Mouse (Mus musculus) adrenal gland, postnatal 25 days (tissue): Measurements from ENCODE around the gene Faap100. TPM values are rescaled to one million over a fixed set of nuclear protein-coding genes. Genes with fewer than 3 reads are reported as not detected.

Experiments used
- DNase-seq: peaks from one replicate; pipeline ENCODE4 v3.0.0; 2021; ENCODE audit warnings: mixed read lengths
- microRNA-seq, 2 experiments: library from miRNA; unstranded; fragments of <30 nt; microRNA quantifications; one replicate each; pipeline ENCODE4 v1.2.0; 2021
- total RNA-seq: library from RNA; stranded (reverse); gene quantifications from 2 replicates; pipeline ENCODE4 v1.2.3, GENCODE M21; 2021

The Faap100 gene
- total RNA-seq, 1 experiment from 2014 or later: 55.1 TPM

- no peak for DNase-seq
Observed at GRCm38 (mm10) chr11:120319310-120319709, 59.3 kb downstream of the Faap100 start.

Small RNA genes lying within 50 kb of the gene (microRNA-seq; reads per million reads assigned to microRNA genes)
- gene Gm23419 (0 reads per million in 2 experiments), gene Mir6935 (0.69 to 0.71 reads per million in 2 experiments)

Other genes with a start within 250 kb of the Faap100 start
- 122 and 163 TPM in 2 replicates for gene Slc38a10, start 227.4 kb downstream of the Faap100 start, total RNA-seq
- gene Bahcc1, start 145.8 kb downstream of the Faap100 start, total RNA-seq: 23.8 and 25.8 TPM in 2 replicates
- 1,036 and 1,352 TPM in 2 replicates for gene Actg1, start 30.2 kb downstream of the Faap100 start, total RNA-seq
- gene Fscn2, start 17.2 kb downstream of the Faap100 start, total RNA-seq: 0.79 TPM in 1 of 2 replicates, not detected in the other
- 83.9 and 98.7 TPM in 2 replicates for gene Nploc4, start 58.9 kb upstream of the Faap100 start, total RNA-seq
- gene Tspan10, start 63.9 kb upstream of the Faap100 start, total RNA-seq: 7.3 TPM in 1 of 2 replicates, not detected in the other
- gene Pde6g, start 74.7 kb upstream of the Faap100 start, total RNA-seq: 0.27 TPM in 1 of 2 replicates, not detected in the other
- gene Oxld1, start 79.3 kb upstream of the Faap100 start, total RNA-seq: 33.8 and 41.3 TPM in 2 replicates
- gene Ccdc137, start 79.4 kb upstream of the Faap100 start, total RNA-seq: 24.2 and 27.6 TPM in 2 replicates
- 22.6 and 22.8 TPM in 2 replicates for gene Arl16, start 88.8 kb upstream of the Faap100 start, total RNA-seq
- 96.3 and 104 TPM in 2 replicates for gene Mrpl12, start 105.8 kb upstream of the Faap100 start, total RNA-seq
- gene Slc25a10, start 113.1 kb upstream of the Faap100 start, total RNA-seq: 102 and 151 TPM in 2 replicates
- gene Gcgr, start 151.9 kb upstream of the Faap100 start, total RNA-seq: 1.0 and 3.5 TPM in 2 replicates
- 67.5 and 75.4 TPM in 2 replicates for gene Mcrip1, start 171.0 kb upstream of the Faap100 start, total RNA-seq
- 1.4 TPM in 1 of 2 replicates, not detected in the other for gene Ppp1r27, start 172.4 kb upstream of the Faap100 start, total RNA-seq
- gene P4hb, start 194.5 kb upstream of the Faap100 start, total RNA-seq: 407 and 486 TPM in 2 replicates
- gene Arhgdia, start 202.9 kb upstream of the Faap100 start, total RNA-seq: 333 and 334 TPM in 2 replicates
- gene Alyref, start 219.6 kb upstream of the Faap100 start, total RNA-seq: 101 and 105 TPM in 2 replicates
- 81.5 and 102 TPM in 2 replicates for gene Anapc11, start 219.7 kb upstream of the Faap100 start, total RNA-seq
- gene Npb, start 229.7 kb upstream of the Faap100 start, total RNA-seq: 3.1 TPM in 1 of 2 replicates, not detected in the other
- 344 and 351 TPM in 2 replicates for gene Pcyt2, start 239.2 kb upstream of the Faap100 start, total RNA-seq
- gene Sirt7, start 246.5 kb upstream of the Faap100 start, total RNA-seq: 82.5 and 103 TPM in 2 replicates